Mouse (Mus musculus): Measurements from ENCODE around the gene Ifit1. TPM values are rescaled to one million over a fixed set of nuclear protein-coding genes. Genes with fewer than 3 reads are reported as not detected.
"Not testable (repeated sequence)": the region's sequence is repeated elsewhere in the genome, so short reads cannot be mapped to it uniquely, and the experiment has no call there.

Gene Ifit1
- polyA plus RNA-seq (2012; rRNA removed) = 2.3 and 2.9 TPM in 2 replicates

- no peak within 1 kb of the TSS for H3K4me3 ChIP-seq (replicated peaks; ENCODE audit: insufficient read depth, low read depth, low read length)
- no peak within 1 kb of the TSS for H3K27ac ChIP-seq (ENCODE audit: insufficient read depth, low read length)
- no peak for TF ChIP-seq POLR2A (IDR thresholded peaks at IDR 0.05; ENCODE audit: borderline replicate concordance, insufficient read depth, low read length)
- no peak for TF ChIP-seq CTCF (IDR thresholded peaks at IDR 0.05; ENCODE audit: borderline replicate concordance, insufficient read depth, low read depth, low read length)
Measured at GRCm38 (mm10) chr19:34640623-34641022, at the start of gene Ifit1, which contains the start of gene Ifit1bl2. TSS of gene Ifit1 (plus strand) at chr19:34640871. TSS of gene Ifit1bl2 (minus strand) at chr19:34640743.

GRCm38 (mm10) chr19:34593456-34593855, 47.2 kb upstream of the Ifit1 start:
- TF ChIP-seq POLR2A (IDR thresholded peaks at IDR 0.05; ENCODE audit: borderline replicate concordance, insufficient read depth, low read length) (no peak), CTCF (IDR thresholded peaks at IDR 0.05; ENCODE audit: borderline replicate concordance, insufficient read depth, low read depth, low read length) (no peak)
- no peak for DNase-seq
- no peak overlapping the region for H3K4me3 ChIP-seq (replicated peaks; ENCODE audit: insufficient read depth, low read depth, low read length)
- no peaks in the 10 kb centered on the region for H3K27me3 ChIP-seq (ENCODE audit: control insufficient read depth, insufficient read depth, low read length)
- H3K4me1 ChIP-seq (ENCODE audit: control insufficient read depth, insufficient read depth, low read length) = peaks cover 4% of the 10 kb centered on the region
- 93% methylated on average over 2 of the region's 2 CpGs for WGBS
- no peak overlapping the region for H3K27ac ChIP-seq (ENCODE audit: insufficient read depth, low read length)

More at GRCm38 (mm10) chr19:34640623-34641022, at the start of gene Ifit1, which contains the start of gene Ifit1bl2:
- no peaks in the 10 kb centered on the region for H3K27me3 ChIP-seq (ENCODE audit: control insufficient read depth, insufficient read depth, low read length)
- WGBS = 53% methylated on average over 4 of the region's 4 CpGs
- no peak for DNase-seq
- no peaks in the 10 kb centered on the region for H3K4me1 ChIP-seq (ENCODE audit: control insufficient read depth, insufficient read depth, low read length)

- WGBS = 56% methylated on average over 3 of the region's 3 CpGs
- not testable (repeated sequence) for H3K27ac ChIP-seq (ENCODE audit: insufficient read depth, low read length); H3K27me3 ChIP-seq (ENCODE audit: control insufficient read depth, insufficient read depth, low read length); H3K4me1 ChIP-seq (ENCODE audit: control insufficient read depth, insufficient read depth, low read length); DNase-seq; H3K4me3 ChIP-seq (replicated peaks; ENCODE audit: insufficient read depth, low read depth, low read length)
Measured at GRCm38 (mm10) chr19:34594523-34594922, 46.1 kb upstream of the Ifit1 start.

GRCm38 (mm10) chr19:34596811-34597210, 43.9 kb upstream of the Ifit1 start:
- Histone ChIP-seq H3K27me3 (ENCODE audit: control insufficient read depth, insufficient read depth, low read length) (no peaks in the 10 kb centered on the region), H3K4me1 (ENCODE audit: control insufficient read depth, insufficient read depth, low read length) (peaks cover 5% of the 10 kb centered on the region), H3K4me3 (replicated peaks; ENCODE audit: insufficient read depth, low read depth, low read length) (no peak overlapping the region), H3K27ac (ENCODE audit: insufficient read depth, low read length) (no peak overlapping the region)
- no peak for DNase-seq
- TF ChIP-seq CTCF (IDR thresholded peaks at IDR 0.05; ENCODE audit: borderline replicate concordance, insufficient read depth, low read depth, low read length) (no peak), POLR2A (IDR thresholded peaks at IDR 0.05; ENCODE audit: borderline replicate concordance, insufficient read depth, low read length) (no peak)

GRCm38 (mm10) chr19:34598341-34598740, 42.3 kb upstream of the Ifit1 start:
- H3K27me3 ChIP-seq (ENCODE audit: control insufficient read depth, insufficient read depth, low read length) = no peaks in the 10 kb centered on the region
- TF ChIP-seq CTCF (IDR thresholded peaks at IDR 0.05; ENCODE audit: borderline replicate concordance, insufficient read depth, low read depth, low read length) (no peak), POLR2A (IDR thresholded peaks at IDR 0.05; ENCODE audit: borderline replicate concordance, insufficient read depth, low read length) (no peak)
- WGBS = 22% methylated on average over 2 of the region's 2 CpGs
- H3K4me3 ChIP-seq (replicated peaks; ENCODE audit: insufficient read depth, low read depth, low read length) = no peak overlapping the region
- peak; percentile 29 to 72 for DNase-seq
- no peak overlapping the region for H3K27ac ChIP-seq (ENCODE audit: insufficient read depth, low read length)
- peaks cover 5% of the 10 kb centered on the region for H3K4me1 ChIP-seq (ENCODE audit: control insufficient read depth, insufficient read depth, low read length)

GRCm38 (mm10) chr19:34599250-34599649, 41.4 kb upstream of the Ifit1 start:
- not testable (repeated sequence) for H3K4me1 ChIP-seq (ENCODE audit: control insufficient read depth, insufficient read depth, low read length); H3K4me3 ChIP-seq (replicated peaks; ENCODE audit: insufficient read depth, low read depth, low read length); H3K27ac ChIP-seq (ENCODE audit: insufficient read depth, low read length); H3K27me3 ChIP-seq (ENCODE audit: control insufficient read depth, insufficient read depth, low read length); DNase-seq

- H3K27me3 ChIP-seq (ENCODE audit: control insufficient read depth, insufficient read depth, low read length); H3K4me3 ChIP-seq (replicated peaks; ENCODE audit: insufficient read depth, low read depth, low read length): not testable (repeated sequence)
- WGBS = 59% methylated on average over 1 of the region's 1 CpGs
Measured at GRCm38 (mm10) chr19:34601888-34602287, 38.8 kb upstream of the Ifit1 start, which contains the start of gene Ifit1bl1. TSS of gene Ifit1bl1 (minus strand) at chr19:34601956.

GRCm38 (mm10) chr19:34605472-34605871, 35.2 kb upstream of the Ifit1 start:
- no peak overlapping the region for H3K4me3 ChIP-seq (replicated peaks; ENCODE audit: insufficient read depth, low read depth, low read length)
- TF ChIP-seq CTCF (IDR thresholded peaks at IDR 0.05; ENCODE audit: borderline replicate concordance, insufficient read depth, low read depth, low read length) (no peak), POLR2A (IDR thresholded peaks at IDR 0.05; ENCODE audit: borderline replicate concordance, insufficient read depth, low read length) (no peak)
- H3K27ac ChIP-seq (ENCODE audit: insufficient read depth, low read length) = no peak overlapping the region
- H3K4me1 ChIP-seq (ENCODE audit: control insufficient read depth, insufficient read depth, low read length) = no peaks in the 10 kb centered on the region
- WGBS = 89% methylated on average over 3 of the region's 3 CpGs
- DNase-seq = no peak
- H3K27me3 ChIP-seq (ENCODE audit: control insufficient read depth, insufficient read depth, low read length) = no peaks in the 10 kb centered on the region

More at GRCm38 (mm10) chr19:34601888-34602287, 38.8 kb upstream of the Ifit1 start, which contains the start of gene Ifit1bl1:
- not testable (repeated sequence) for DNase-seq; H3K4me1 ChIP-seq (ENCODE audit: control insufficient read depth, insufficient read depth, low read length); H3K27ac ChIP-seq (ENCODE audit: insufficient read depth, low read length)

- H3K4me1 ChIP-seq (ENCODE audit: control insufficient read depth, insufficient read depth, low read length); H3K4me3 ChIP-seq (replicated peaks; ENCODE audit: insufficient read depth, low read depth, low read length); DNase-seq; H3K27me3 ChIP-seq (ENCODE audit: control insufficient read depth, insufficient read depth, low read length): not testable (repeated sequence)
- 38% methylated on average over 4 of the region's 4 CpGs for WGBS
- H3K27ac ChIP-seq (ENCODE audit: insufficient read depth, low read length) = 0 out of 2 replicates have a peak within 1 kb of the TSS, but pooled peaks have one; percentile 39
Measured at GRCm38 (mm10) chr19:34607237-34608051, 33.2 kb upstream of the Ifit1 start, which contains the start of gene Ifit3b. TSS of gene Ifit3b (plus strand) at chr19:34607970.

- not testable (repeated sequence) for H3K4me1 ChIP-seq (ENCODE audit: control insufficient read depth, insufficient read depth, low read length)
- WGBS = 79% methylated on average over 3 of the region's 3 CpGs
Measured at GRCm38 (mm10) chr19:34610118-34610517, 30.6 kb upstream of the Ifit1 start.

GRCm38 (mm10) chr19:34612243-34613001, 28.2 kb upstream of the Ifit1 start:
- 84% methylated on average over 6 of the region's 11 CpGs for WGBS
- H3K4me1 ChIP-seq (ENCODE audit: control insufficient read depth, insufficient read depth, low read length); H3K27ac ChIP-seq (ENCODE audit: insufficient read depth, low read length); H3K4me3 ChIP-seq (replicated peaks; ENCODE audit: insufficient read depth, low read depth, low read length); H3K27me3 ChIP-seq (ENCODE audit: control insufficient read depth, insufficient read depth, low read length); DNase-seq: not testable (repeated sequence)

More at GRCm38 (mm10) chr19:34610118-34610517, 30.6 kb upstream of the Ifit1 start:
- not testable (repeated sequence) for H3K27me3 ChIP-seq (ENCODE audit: control insufficient read depth, insufficient read depth, low read length); DNase-seq; H3K4me3 ChIP-seq (replicated peaks; ENCODE audit: insufficient read depth, low read depth, low read length); H3K27ac ChIP-seq (ENCODE audit: insufficient read depth, low read length)
